Mouse (Mus musculus): ENCODE measurements around the gene Tfr2. TPM values are rescaled to one million over a fixed set of nuclear protein-coding genes. Genes with fewer than 3 reads are reported as not detected.
A peak's percentile ranks its signal among the peaks of the same experiment; 100 is the strongest.

Tfr2 gene
- polyA plus RNA-seq, 1 experiment: 0.69 TPM

DNA sequence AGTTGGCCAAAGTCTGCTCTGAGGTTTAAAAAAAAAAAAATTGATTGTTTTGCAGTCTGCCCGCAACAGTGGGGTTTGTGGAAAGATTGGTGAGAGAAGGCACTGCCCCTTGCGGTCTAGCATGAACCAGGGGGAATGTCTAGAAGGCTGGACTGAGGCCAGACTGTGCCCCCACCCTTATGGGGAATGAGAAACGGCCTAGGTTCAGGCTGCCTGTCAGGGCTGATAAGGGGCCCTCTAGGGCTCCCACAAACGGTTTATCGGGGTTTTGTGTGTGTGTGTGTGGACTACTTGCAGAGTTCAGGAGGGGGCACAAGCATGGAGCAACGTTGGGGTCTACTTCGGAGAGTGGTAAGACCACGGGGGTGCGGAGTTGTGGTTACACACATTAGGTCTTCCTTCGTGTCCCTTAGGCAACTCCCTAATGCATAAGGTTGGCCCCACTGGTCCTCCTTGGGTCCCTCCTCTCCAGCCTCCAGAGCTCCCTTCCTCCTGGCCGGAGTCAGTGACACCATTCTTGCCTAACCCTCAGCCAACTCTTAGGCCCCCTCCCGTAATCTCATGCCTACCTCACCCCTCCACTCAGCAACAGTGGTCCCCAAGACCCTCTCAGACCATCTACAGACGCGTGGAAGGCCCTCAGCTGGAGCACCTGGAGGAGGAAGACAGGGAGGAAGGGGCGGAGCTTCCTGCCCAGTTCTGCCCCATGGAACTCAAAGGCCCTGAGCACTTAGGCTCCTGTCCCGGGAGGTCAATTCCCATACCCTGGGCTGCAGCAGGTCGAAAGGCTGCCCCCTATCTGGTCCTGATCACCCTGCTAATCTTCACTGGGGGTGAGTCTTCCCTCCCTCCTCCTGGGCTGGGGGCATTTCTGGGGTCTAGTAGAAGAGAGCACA, 1.3 kb downstream of the Tfr2 start:
- peaks cover 2% of the 10 kb centered on the region; the same call in 1 of the 2 replicates for H3K4me1 ChIP-seq (ENCODE audit: control insufficient read depth, insufficient read depth, low read length)
- no peak for TF ChIP-seq POLR2A (IDR thresholded peaks at IDR 0.05; ENCODE audit: borderline replicate concordance, extremely low read depth, low read depth, low read length)
- no peak for TF ChIP-seq CTCF (IDR thresholded peaks at IDR 0.05; ENCODE audit: insufficient read depth, low read length)
- WGBS: 61% methylated on average over 17 of the region's 17 CpGs
- no peak for DNase-seq
- H3K4me3 ChIP-seq (replicated peaks; ENCODE audit: extremely low read depth, low read depth, low read length): no peak overlapping the region

DNA sequence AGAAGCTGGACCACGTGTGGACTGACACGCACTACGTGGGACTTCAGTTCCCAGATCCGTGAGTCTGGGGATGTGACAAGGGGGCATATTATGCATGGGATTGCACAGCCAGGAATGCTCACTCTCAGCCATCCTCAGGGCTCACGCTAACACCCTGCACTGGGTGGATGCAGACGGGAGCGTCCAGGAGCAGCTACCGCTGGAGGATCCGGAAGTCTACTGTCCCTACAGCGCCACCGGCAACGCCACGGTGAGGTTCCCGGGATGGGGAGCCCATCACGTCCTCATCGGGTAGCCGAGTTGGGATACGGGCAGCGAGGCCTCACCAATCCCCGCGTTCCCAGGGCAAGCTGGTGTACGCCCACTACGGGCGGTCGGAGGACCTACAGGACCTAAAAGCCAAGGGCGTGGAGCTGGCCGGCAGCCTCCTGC, 4.8 kb downstream of the Tfr2 start:
- Histone ChIP-seq H3K4me1 (ENCODE audit: control insufficient read depth, insufficient read depth, low read length) (peaks cover 2% of the 10 kb centered on the region; the same call in 1 of the 2 replicates), H3K4me3 (replicated peaks; ENCODE audit: extremely low read depth, low read depth, low read length) (no peak overlapping the region)
- TF ChIP-seq CTCF (IDR thresholded peaks at IDR 0.05; ENCODE audit: insufficient read depth, low read length) (0 out of 2 replicates have a peak, but pooled peaks have one; percentile 20), POLR2A (IDR thresholded peaks at IDR 0.05; ENCODE audit: borderline replicate concordance, extremely low read depth, low read depth, low read length) (no peak)
- 22% methylated on average over 27 of the region's 27 CpGs for WGBS
- peak; percentile 25 for DNase-seq

DNA sequence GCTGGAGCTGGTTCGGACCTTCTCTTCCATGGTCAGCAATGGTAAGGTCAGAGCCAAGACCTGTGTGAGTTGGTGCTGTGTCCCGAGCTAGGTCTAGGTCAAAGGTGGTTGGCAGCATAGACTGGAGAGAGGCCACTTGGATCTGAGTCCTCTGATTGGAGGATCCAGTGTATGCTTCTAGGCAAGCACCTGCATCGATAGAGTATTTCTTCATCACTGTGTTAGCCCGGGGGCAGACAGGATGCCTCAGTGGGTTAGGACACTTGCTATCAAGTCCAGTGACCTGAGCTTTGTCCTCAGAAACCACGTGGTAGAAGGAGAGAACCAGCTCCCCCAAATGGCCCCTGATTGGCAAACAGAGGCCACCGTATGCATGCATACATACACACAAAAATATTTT, 10.6 kb downstream of the Tfr2 start:
- no peak for TF ChIP-seq POLR2A (IDR thresholded peaks at IDR 0.05; ENCODE audit: borderline replicate concordance, extremely low read depth, low read depth, low read length)
- no peak for TF ChIP-seq CTCF (IDR thresholded peaks at IDR 0.05; ENCODE audit: insufficient read depth, low read length)
- Histone ChIP-seq H3K4me1 (ENCODE audit: control insufficient read depth, insufficient read depth, low read length) (no peaks in the 10 kb centered on the region), H3K4me3 (replicated peaks; ENCODE audit: extremely low read depth, low read depth, low read length) (no peak overlapping the region)
- WGBS: 68% methylated on average over 6 of the region's 6 CpGs
- DNase-seq: no peak

DNA sequence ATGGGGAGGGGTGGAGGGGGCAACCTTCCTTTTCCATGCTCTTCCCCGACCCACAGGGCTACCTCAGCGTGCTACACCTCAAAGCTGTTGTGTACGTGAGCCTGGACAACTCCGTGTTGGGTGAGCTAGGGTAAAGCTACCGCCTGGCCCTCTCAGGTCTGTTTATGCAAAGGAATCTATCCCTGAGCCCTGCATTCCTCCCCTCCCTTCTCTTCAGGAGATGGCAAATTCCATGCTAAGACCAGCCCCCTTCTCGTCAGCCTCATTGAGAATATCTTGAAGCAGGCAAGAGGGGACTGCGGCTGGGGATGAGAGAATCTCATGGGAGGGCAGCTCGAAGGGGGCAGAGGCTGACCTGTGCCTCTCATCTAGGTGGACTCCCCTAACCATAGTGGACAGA, 13.1 kb downstream of the Tfr2 start:
- WGBS: 43% methylated on average over 8 of the region's 8 CpGs
- Histone ChIP-seq H3K4me1 (ENCODE audit: control insufficient read depth, insufficient read depth, low read length) (no peaks in the 10 kb centered on the region), H3K4me3 (replicated peaks; ENCODE audit: extremely low read depth, low read depth, low read length) (no peak overlapping the region)
- no peak for DNase-seq
- no peak for TF ChIP-seq POLR2A (IDR thresholded peaks at IDR 0.05; ENCODE audit: borderline replicate concordance, extremely low read depth, low read depth, low read length)
- no peak for TF ChIP-seq CTCF (IDR thresholded peaks at IDR 0.05; ENCODE audit: insufficient read depth, low read length)

DNA sequence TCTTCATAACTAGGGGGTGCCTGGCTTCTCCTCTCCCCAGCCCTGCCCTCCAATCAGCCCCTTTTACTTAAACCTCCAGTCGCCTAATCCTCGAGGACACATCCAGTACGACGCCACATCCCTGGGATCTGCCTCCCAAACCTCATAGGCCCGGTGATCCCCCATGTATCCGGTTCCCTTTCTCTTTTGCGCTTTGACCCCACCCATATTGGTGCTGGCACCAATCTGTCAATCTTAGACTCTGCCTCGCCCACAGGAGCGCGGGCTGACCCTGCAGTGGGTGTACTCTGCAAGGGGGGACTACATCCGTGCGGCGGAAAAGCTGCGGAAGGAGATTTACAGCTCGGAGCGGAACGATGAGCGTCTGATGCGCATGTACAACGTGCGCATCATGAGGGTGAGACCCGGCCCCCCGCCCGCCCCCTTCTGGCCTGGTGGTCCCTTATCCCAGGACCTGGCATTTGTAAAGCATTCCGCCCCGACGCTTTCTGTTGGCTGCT, 14.1 kb downstream of the Tfr2 start:
- WGBS: 23% methylated on average over 27 of the region's 27 CpGs
- H3K4me1 ChIP-seq (ENCODE audit: control insufficient read depth, insufficient read depth, low read length): no peaks in the 10 kb centered on the region
- DNase-seq: peak; percentile 11
- TF ChIP-seq POLR2A (IDR thresholded peaks at IDR 0.05; ENCODE audit: borderline replicate concordance, extremely low read depth, low read depth, low read length) (0 out of 2 replicates have a peak, but pooled peaks have one; percentile 7), CTCF (IDR thresholded peaks at IDR 0.05; ENCODE audit: insufficient read depth, low read length) (no peak)
- peak overlapping the region; percentile 56 for H3K4me3 ChIP-seq (replicated peaks; ENCODE audit: extremely low read depth, low read depth, low read length)

DNA sequence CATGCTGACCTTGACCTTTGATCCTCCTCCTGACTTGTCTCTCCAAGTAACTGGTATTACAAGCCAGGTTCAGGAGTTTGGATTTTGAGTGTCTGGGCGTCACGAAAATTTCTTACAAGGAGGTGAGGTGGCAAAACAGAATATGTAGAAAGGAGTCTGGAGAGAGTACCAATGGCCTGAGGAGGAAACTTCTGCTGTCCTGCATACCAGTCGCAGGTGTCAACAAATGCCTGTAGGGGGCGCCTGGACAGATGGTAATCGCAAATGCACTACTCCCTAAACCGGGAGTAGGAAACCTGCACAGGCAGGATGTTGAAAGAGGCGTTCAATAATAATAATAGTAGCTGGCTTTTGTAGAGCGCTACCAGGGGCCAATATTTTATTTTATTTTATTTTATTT, 15.3 kb downstream of the Tfr2 start:
- whole genome bisulfite sequencing: 18% methylated on average over 8 of the region's 8 CpGs
- no peak for TF ChIP-seq POLR2A (IDR thresholded peaks at IDR 0.05; ENCODE audit: borderline replicate concordance, extremely low read depth, low read depth, low read length)
- peak; percentile 80 for TF ChIP-seq CTCF (IDR thresholded peaks at IDR 0.05; ENCODE audit: insufficient read depth, low read length)
- H3K4me1 ChIP-seq (ENCODE audit: control insufficient read depth, insufficient read depth, low read length): no peaks in the 10 kb centered on the region
- H3K4me3 ChIP-seq (replicated peaks; ENCODE audit: extremely low read depth, low read depth, low read length): no peak overlapping the region
- peak; percentile 67 for DNase-seq

DNA sequence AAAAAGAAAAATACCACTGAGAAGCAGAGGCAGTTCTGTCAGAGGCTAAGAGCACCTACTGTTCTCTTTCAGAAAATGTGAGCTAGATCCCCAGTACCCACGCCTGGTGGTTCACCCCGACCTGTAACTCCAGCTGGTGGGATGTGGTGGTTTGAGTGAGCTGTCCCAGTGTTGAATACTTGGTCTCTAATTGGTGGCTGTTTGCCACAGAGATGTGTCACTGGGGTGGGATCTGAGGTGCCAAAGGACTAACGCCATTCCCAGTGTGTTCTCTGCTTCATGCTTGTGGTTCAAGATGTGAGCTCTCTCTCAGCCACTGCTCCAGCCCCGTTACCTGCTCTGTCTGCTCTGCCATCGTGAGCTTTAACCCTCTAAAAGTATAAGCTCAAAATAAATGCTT, 20.9 kb downstream of the Tfr2 start:
- TF ChIP-seq POLR2A (IDR thresholded peaks at IDR 0.05; ENCODE audit: borderline replicate concordance, extremely low read depth, low read depth, low read length): no peak
- WGBS: 71% methylated on average over 5 of the region's 5 CpGs
- Histone ChIP-seq H3K4me1 (ENCODE audit: control insufficient read depth, insufficient read depth, low read length) (no peaks in the 10 kb centered on the region), H3K4me3 (replicated peaks; ENCODE audit: extremely low read depth, low read depth, low read length) (no peak overlapping the region)
- no peak for DNase-seq

DNA sequence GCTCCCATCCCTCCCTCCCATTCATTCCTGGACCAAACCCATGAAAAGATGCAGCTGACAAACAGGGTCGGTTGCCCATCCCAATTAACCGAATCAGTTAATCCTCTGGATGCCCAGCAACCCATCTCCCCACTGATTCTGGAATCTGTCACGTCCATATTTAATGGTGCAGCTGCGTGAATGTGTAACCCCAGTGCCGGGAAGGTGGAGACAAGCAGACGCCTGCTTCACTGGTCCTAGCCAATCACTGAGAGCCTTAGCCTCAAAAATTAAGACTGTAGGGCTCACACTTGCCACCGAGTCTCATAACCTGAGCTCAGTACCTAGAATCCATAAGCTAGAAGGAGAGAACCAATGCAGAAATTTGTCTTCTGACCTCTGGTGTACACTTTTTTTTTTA, 26.3 kb downstream of the Tfr2 start:
- no peak for DNase-seq
- TF ChIP-seq CTCF (IDR thresholded peaks at IDR 0.05; ENCODE audit: insufficient read depth, low read length) (no peak), POLR2A (IDR thresholded peaks at IDR 0.05; ENCODE audit: borderline replicate concordance, extremely low read depth, low read depth, low read length) (no peak)
- WGBS: 85% methylated on average over 7 of the region's 7 CpGs
- Histone ChIP-seq H3K4me3 (replicated peaks; ENCODE audit: extremely low read depth, low read depth, low read length) (no peak overlapping the region), H3K4me1 (ENCODE audit: control insufficient read depth, insufficient read depth, low read length) (peaks cover 5% of the 10 kb centered on the region)

DNA sequence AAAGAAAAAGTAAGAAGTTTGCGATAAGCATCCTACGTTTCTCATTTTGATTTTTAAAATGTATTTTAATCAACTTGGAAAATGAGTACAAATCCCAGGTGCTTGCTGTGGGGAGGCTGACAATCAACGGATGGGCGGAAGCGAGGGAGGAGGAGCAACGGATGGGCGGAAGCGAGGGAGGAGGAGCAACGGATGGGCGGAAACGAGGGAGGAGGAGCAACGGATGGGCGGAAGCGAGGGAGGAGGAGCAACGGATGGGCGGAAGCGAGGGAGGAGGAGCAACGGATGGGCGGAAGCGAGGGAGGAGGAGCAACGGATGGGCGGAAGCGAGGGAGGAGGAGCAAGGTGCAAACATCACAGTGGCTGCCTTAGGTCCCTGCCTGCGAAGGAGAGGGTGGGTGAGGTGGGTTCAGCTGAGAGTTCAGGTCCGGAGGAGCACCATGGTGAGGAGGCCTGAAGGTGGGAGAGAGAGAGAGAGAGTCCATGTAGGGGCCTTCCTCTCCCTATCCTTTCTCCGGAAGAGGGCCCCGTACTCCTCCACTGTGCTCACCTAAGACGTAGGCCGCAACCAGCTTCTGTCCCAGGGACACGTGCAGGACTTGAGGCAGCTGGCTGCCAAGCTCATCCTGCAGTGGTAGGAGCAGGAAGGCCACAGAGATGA, 27.1 kb downstream of the Tfr2 start:
- 33% methylated on average over 30 of the region's 30 CpGs for WGBS
- peaks cover 5% of the 10 kb centered on the region for H3K4me1 ChIP-seq (ENCODE audit: control insufficient read depth, insufficient read depth, low read length)
- H3K4me3 ChIP-seq (replicated peaks; ENCODE audit: extremely low read depth, low read depth, low read length): peak overlapping the region; percentile 35
- TF ChIP-seq POLR2A (IDR thresholded peaks at IDR 0.05; ENCODE audit: borderline replicate concordance, extremely low read depth, low read depth, low read length) (peak; percentile 59; the same call in 1 of the 2 replicates), CTCF (IDR thresholded peaks at IDR 0.05; ENCODE audit: insufficient read depth, low read length) (no peak)
- no peak for DNase-seq

Data from lung, adult 2 months (tissue).